ENCODE assay signal across 10 mouse cellular contexts in genomic region chr9:78395244-78395629, GRCm38 (mm10). TPM values are rescaled to one million over a fixed set of nuclear protein-coding genes. Genes with fewer than 3 reads are reported as not detected.
DNase-seq lines count a peak whose midpoint lies in the region; ATAC-seq lines count a peak whose summit lies in the region.
"Had no signal": no experiment of that assay in that cellular context is flagged by ENCODE, and none has a peak within 500 bp of the region (broad histone marks: within the 10 kb centered on the region; RNA-seq: fewer than 3 reads in every experiment).

No protein-coding gene starts in this region.

- peak overlapping the region; percentile 28; the same call in 1 of the 2 replicates for H3K4me3 ChIP-seq in neural tube, embryonic 11.5 days (ENCODE audit: low read depth, low read length)
- H3K4me3 ChIP-seq in forebrain, embryonic 16.5 days (replicated peaks; ENCODE audit: low read length), result peak overlapping the region; percentile 46
- peak overlapping the region; percentile 46 for H3K4me3 ChIP-seq in limb, embryonic 15.5 days
- H3K4me3 ChIP-seq in stomach, embryonic 15.5 days (replicated peaks), result peak overlapping the region; percentile 45

- H3K9ac ChIP-seq in neural tube, embryonic 11.5 days (ENCODE audit: low read length), result no peak overlapping the region
- no peak overlapping the region for H3K9ac ChIP-seq in forebrain, embryonic 16.5 days (replicated peaks; ENCODE audit: low read depth, low read length)
- no peak overlapping the region for H3K9ac ChIP-seq in limb, embryonic 15.5 days
- no peak overlapping the region for H3K9ac ChIP-seq in stomach, embryonic 15.5 days

- H3K27me3 ChIP-seq in neural tube, embryonic 11.5 days (ENCODE audit: control insufficient read depth, insufficient read depth, low read length), result peaks cover 35% of the 10 kb centered on the region
- peaks cover 40% of the 10 kb centered on the region for H3K27me3 ChIP-seq in forebrain, embryonic 16.5 days (replicated peaks; ENCODE audit: control insufficient read depth, insufficient read depth, low read length)
- peaks cover 59% of the 10 kb centered on the region for H3K27me3 ChIP-seq in limb, embryonic 15.5 days
- peaks cover 48% of the 10 kb centered on the region for H3K27me3 ChIP-seq in stomach, embryonic 15.5 days (replicated peaks)

- peak overlapping the region; percentile 42 for H3K4me2 ChIP-seq in neural tube, embryonic 11.5 days (ENCODE audit: low read depth)
- H3K4me2 ChIP-seq in forebrain, embryonic 16.5 days (ENCODE audit: low read length), result peak overlapping the region; percentile 58
- H3K4me2 ChIP-seq in limb, embryonic 15.5 days, result peak overlapping the region; percentile 78
- peak overlapping the region; percentile 70 for H3K4me2 ChIP-seq in stomach, embryonic 15.5 days

- H3K36me3 ChIP-seq in neural tube, embryonic 11.5 days (ENCODE audit: control insufficient read depth, insufficient read depth, low read length), result no peaks in the 10 kb centered on the region
- H3K36me3 ChIP-seq in forebrain, embryonic 16.5 days (ENCODE audit: control insufficient read depth, insufficient read depth), result no peaks in the 10 kb centered on the region
- no peaks in the 10 kb centered on the region for H3K36me3 ChIP-seq in limb, embryonic 15.5 days
- H3K36me3 ChIP-seq in stomach, embryonic 15.5 days, result no peaks in the 10 kb centered on the region

- DNase-seq in neural tube, embryonic 11.5 days (ENCODE audit: low spot score), result no peak
- no peak for DNase-seq in neural tube, embryonic 10.5 days (ENCODE audit: extremely low spot score, low spot score)
- DNase-seq in left cerebral cortex, adult 8-10 months (ENCODE audit: low spot score in 2 of 2), result no peak
- no peak for DNase-seq in right cerebral cortex, postnatal 36 days (ENCODE audit: low spot score in 2 of 2)
- DNase-seq: cerebellum, adult 11-12 months had no signal

- WGBS in neural tube, embryonic 11.5 days, result 38% methylated on average over 11 of the region's 11 CpGs
- WGBS in forebrain, embryonic 16.5 days, result 37% methylated on average over 11 of the region's 11 CpGs
- WGBS in limb, embryonic 15.5 days, result 35% methylated on average over 11 of the region's 11 CpGs
- WGBS in stomach, embryonic 15.5 days, result 31% methylated on average over 11 of the region's 11 CpGs

- H3K27ac ChIP-seq in neural tube, embryonic 11.5 days (ENCODE audit: low read depth, low read length), result no peak overlapping the region
- H3K27ac ChIP-seq in forebrain, embryonic 16.5 days (ENCODE audit: low read length), result no peak overlapping the region
- no peak overlapping the region for H3K27ac ChIP-seq in limb, embryonic 15.5 days
- no peak overlapping the region for H3K27ac ChIP-seq in stomach, embryonic 15.5 days

- no peaks in the 10 kb centered on the region for H3K9me3 ChIP-seq in neural tube, embryonic 11.5 days (ENCODE audit: control insufficient read depth, low read length)
- H3K9me3 ChIP-seq in forebrain, embryonic 16.5 days (ENCODE audit: control insufficient read depth, low read length), result no peaks in the 10 kb centered on the region
- H3K9me3 ChIP-seq in limb, embryonic 15.5 days, result no peaks in the 10 kb centered on the region
- no peaks in the 10 kb centered on the region for H3K9me3 ChIP-seq in stomach, embryonic 15.5 days

- 0 out of 2 replicates have a peak, but pooled peaks cover 4% of the 10 kb centered on the region for H3K4me1 ChIP-seq in neural tube, embryonic 11.5 days (ENCODE audit: control insufficient read depth, insufficient read depth, low read length)
- peaks cover 9% of the 10 kb centered on the region for H3K4me1 ChIP-seq in forebrain, embryonic 16.5 days (replicated peaks; ENCODE audit: control insufficient read depth, insufficient read depth, low read length)
- H3K4me1 ChIP-seq in limb, embryonic 15.5 days, result peaks cover 9% of the 10 kb centered on the region
- H3K4me1 ChIP-seq in stomach, embryonic 15.5 days, result peaks cover 9% of the 10 kb centered on the region; the same call in 1 of the 2 replicates

- no peak for ATAC-seq in neural tube, embryonic 11.5 days (ENCODE audit: insufficient read depth, low FRiP score, low TSS enrichment)
- no peak; the same call in 1 of the 2 replicates for ATAC-seq in forebrain, embryonic 16.5 days
- no peak for ATAC-seq in limb, embryonic 15.5 days (ENCODE audit: insufficient number of reproducible peaks, low FRiP score, low TSS enrichment, low read depth)
- no peak for ATAC-seq in stomach, embryonic 15.5 days (ENCODE audit: insufficient read depth, low FRiP score, low read depth)

RNA-seq across cellular contexts. Expression of gene Ddx43, which starts 0.3 kb away (rescaled TPM):
- 0.28 and 0.50 TPM in 2 replicates for polyA plus RNA-seq in neural tube, embryonic 11.5 days (2014; fragmentation: Nextera tagmentation; extraction: Ambion mirVana)
- polyA plus RNA-seq in forebrain, embryonic 16.5 days (2015; fragmentation: Nextera tagmentation; extraction: Ambion mirVana), result 0.25 and 0.30 TPM in 2 replicates
- 0.15 and 0.27 TPM in 2 replicates for polyA plus RNA-seq in limb, embryonic 15.5 days (2015; fragmentation: Nextera tagmentation; extraction: Ambion mirVana)
- polyA plus RNA-seq in stomach, embryonic 15.5 days (2015; fragmentation: Nextera tagmentation; extraction: Ambion mirVana), result 0.19 and 0.30 TPM in 2 replicates
- total RNA-seq in left cerebral cortex, adult 8-10 months (2022), result under 1 TPM in 2 of 4 experiments, not detected in 2; 0.25 to 0.33 TPM
- total RNA-seq: gastrocnemius, postnatal 14 days had no signal
- polyA plus RNA-seq: liver, adult 2 months had no signal

RNA-seq across cellular contexts. Expression of gene Ooep, which starts 16.7 kb away (rescaled TPM):
- 1.3 and 1.7 TPM in 2 replicates for polyA plus RNA-seq in neural tube, embryonic 11.5 days (2014; fragmentation: Nextera tagmentation; extraction: Ambion mirVana)
- polyA plus RNA-seq in forebrain, embryonic 16.5 days (2015; fragmentation: Nextera tagmentation; extraction: Ambion mirVana), result 2.4 and 4.0 TPM in 2 replicates
- 2.9 and 3.4 TPM in 2 replicates for polyA plus RNA-seq in limb, embryonic 15.5 days (2015; fragmentation: Nextera tagmentation; extraction: Ambion mirVana)
- 0.37 and 0.50 TPM in 2 replicates for polyA plus RNA-seq in stomach, embryonic 15.5 days (2015; fragmentation: Nextera tagmentation; extraction: Ambion mirVana)
- total RNA-seq in left cerebral cortex, adult 8-10 months (2022), result not detected
- total RNA-seq: liver, adult 2 months had no signal
- polyA plus RNA-seq: liver, adult 2 months had no signal

RNA-seq across cellular contexts. Expression of gene Dppa5a, which starts 27.3 kb away (rescaled TPM):
- polyA plus RNA-seq in neural tube, embryonic 11.5 days (2014; fragmentation: Nextera tagmentation; extraction: Ambion mirVana), result 0.41 and 0.72 TPM in 2 replicates
- polyA plus RNA-seq in forebrain, embryonic 16.5 days (2015; fragmentation: Nextera tagmentation; extraction: Ambion mirVana), result 1.9 and 3.8 TPM in 2 replicates
- polyA plus RNA-seq in limb, embryonic 15.5 days (2015; fragmentation: Nextera tagmentation; extraction: Ambion mirVana), result 0.42 TPM in 1 of 2 replicates, not detected in the other
- polyA plus RNA-seq in stomach, embryonic 15.5 days (2015; fragmentation: Nextera tagmentation; extraction: Ambion mirVana), result not detected in 2 replicates
- under 1 TPM in 1 of 4 experiments, not detected in 3; 0.65 TPM for total RNA-seq in left cerebral cortex, adult 8-10 months (2022)
- total RNA-seq: gastrocnemius, postnatal 14 days; liver, adult 2 months had no signal
- polyA plus RNA-seq: liver, adult 2 months had no signal

RNA-seq across cellular contexts. Expression of gene Gsta2, which starts 39.6 kb away (rescaled TPM):
- not detected in 2 replicates for polyA plus RNA-seq in neural tube, embryonic 11.5 days (2014; fragmentation: Nextera tagmentation; extraction: Ambion mirVana)
- polyA plus RNA-seq in forebrain, embryonic 16.5 days (2015; fragmentation: Nextera tagmentation; extraction: Ambion mirVana), result not detected in 2 replicates
- polyA plus RNA-seq in limb, embryonic 15.5 days (2015; fragmentation: Nextera tagmentation; extraction: Ambion mirVana), result 15.4 and 16.8 TPM in 2 replicates
- polyA plus RNA-seq in stomach, embryonic 15.5 days (2015; fragmentation: Nextera tagmentation; extraction: Ambion mirVana), result 9.6 and 11.7 TPM in 2 replicates
- total RNA-seq in left cerebral cortex, adult 8-10 months (2022), result not detected
- total RNA-seq: gastrocnemius, postnatal 14 days had no signal

RNA-seq across cellular contexts. Expression of gene Cgas, which starts 47.8 kb away (rescaled TPM):
- 0.84 and 0.93 TPM in 2 replicates for polyA plus RNA-seq in neural tube, embryonic 11.5 days (2014; fragmentation: Nextera tagmentation; extraction: Ambion mirVana)
- polyA plus RNA-seq in forebrain, embryonic 16.5 days (2015; fragmentation: Nextera tagmentation; extraction: Ambion mirVana), result 0.54 and 0.84 TPM in 2 replicates
- 2.7 and 3.4 TPM in 2 replicates for polyA plus RNA-seq in limb, embryonic 15.5 days (2015; fragmentation: Nextera tagmentation; extraction: Ambion mirVana)
- 2.5 and 2.8 TPM in 2 replicates for polyA plus RNA-seq in stomach, embryonic 15.5 days (2015; fragmentation: Nextera tagmentation; extraction: Ambion mirVana)
- 1 to 10 TPM in 1 of 4 experiments, under 1 TPM in 3; 0.52 to 1.1 (median 0.65) TPM for total RNA-seq in left cerebral cortex, adult 8-10 months (2022)
